Mouse (Mus musculus) lung, adult 2 months (tissue): ENCODE data around the gene Sap18.

Experiments
- CTCF ChIP-seq: fragments of 200-500 bp; IDR thresholded peaks from 2 replicates; pipeline ENCODE4 v1.5.1; 2011; ENCODE audit warnings: mild to moderate bottlenecking, low read length, control low read depth; ENCODE audit not compliant: insufficient read depth
- POLR2A ChIP-seq: fragments of 200-500 bp; IDR thresholded peaks from 2 replicates; pipeline ENCODE4 v1.6.1; 2011; ENCODE audit warnings: low read depth, mild to moderate bottlenecking, control low read depth, low read length, borderline replicate concordance; ENCODE audit errors: extremely low read depth

- no peak for TF ChIP-seq CTCF
- no peak for TF ChIP-seq POLR2A
These were observed 8.2 kb upstream of the Sap18 start for GRCm38 (mm10) chr14:57789759-57790158.
